Mouse (Mus musculus) lung, adult 2 months (tissue): Measurements from ENCODE around the gene Ccna2. TPM values are rescaled to one million over a fixed set of nuclear protein-coding genes. Genes with fewer than 3 reads are reported as not detected.

Experiments used
- DNase-seq: peaks from one replicate; pipeline ENCODE4 v3.0.0; 2022
- H3K4me1 ChIP-seq: fragments of 200-500 bp; 2 replicates; pipeline ENCODE4 v1.6.1; 2011; ENCODE audit warnings: low read length; ENCODE audit not compliant: control insufficient read depth, insufficient read depth
- H3K4me3 ChIP-seq: fragments of 200-500 bp; replicated peaks from 2 replicates; pipeline ENCODE3; 2011; ENCODE audit warnings: low read depth, mild to moderate bottlenecking, control low read depth, low read length; ENCODE audit errors: extremely low read depth
- CTCF ChIP-seq: fragments of 200-500 bp; IDR thresholded peaks from 2 replicates; pipeline ENCODE4 v1.5.1; 2011; ENCODE audit warnings: mild to moderate bottlenecking, low read length, control low read depth; ENCODE audit not compliant: insufficient read depth
- POLR2A ChIP-seq: fragments of 200-500 bp; IDR thresholded peaks from 2 replicates; pipeline ENCODE4 v1.6.1; 2011; ENCODE audit warnings: low read depth, mild to moderate bottlenecking, control low read depth, low read length, borderline replicate concordance; ENCODE audit errors: extremely low read depth
- WGBS: fragments of 180-500 bp; shearing (Covaris S2); methylation state at CpG from one replicate; pipeline ENCODE4 v1.1.7; 2018; 5-methylcytosine and 5-hydroxymethylcytosine counted together
- polyA plus RNA-seq: library from polyadenylated mRNA; depleted of rRNA; stranded (reverse); fragments of >200 nt; gene quantifications from 2 replicates; pipeline ENCODE4 v1.2.3, GENCODE M21; 2012

Gene Ccna2
- polyA plus RNA-seq, 1 experiment = 4.3 TPM

GRCm38 (mm10) chr3:36569836-36570235, 2.1 kb downstream of the Ccna2 start:
- H3K4me3 ChIP-seq = no peak overlapping the region
- peaks cover 4% of the 10 kb centered on the region; the same call in 1 of the 2 replicates for H3K4me1 ChIP-seq
- TF ChIP-seq POLR2A = no peak
- WGBS = 75% methylated on average over 5 of the region's 5 CpGs
- DNase-seq = no peak

GRCm38 (mm10) chr3:36563666-36564065, 8.3 kb downstream of the Ccna2 start:
- Histone ChIP-seq H3K4me1 (no peaks in the 10 kb centered on the region), H3K4me3 (no peak overlapping the region)
- TF ChIP-seq CTCF (no peak), POLR2A (no peak)
- no peak for DNase-seq
- WGBS = 96% methylated on average over 3 of the region's 3 CpGs

- 78% methylated on average over 4 of the region's 4 CpGs for WGBS
- no peak for DNase-seq
- TF ChIP-seq POLR2A (no peak), CTCF (no peak)
- H3K4me3 ChIP-seq = no peak overlapping the region
- no peaks in the 10 kb centered on the region for H3K4me1 ChIP-seq
Measured at GRCm38 (mm10) chr3:36559606-36560005, 12.3 kb downstream of the Ccna2 start.

- H3K4me3 ChIP-seq = no peak overlapping the region
- 91% methylated on average over 1 of the region's 1 CpGs for WGBS
- DNase-seq = no peak
- peaks cover 3% of the 10 kb centered on the region; the same call in 1 of the 2 replicates for H3K4me1 ChIP-seq
- TF ChIP-seq CTCF (no peak), POLR2A (no peak)
Measured at GRCm38 (mm10) chr3:36557601-36558000, 14.3 kb downstream of the Ccna2 start.

- Histone ChIP-seq H3K4me3 (peak within 1 kb of the TSS; percentile 99), H3K4me1 (peaks cover 6% of the 10 kb centered on the region; the same call in 1 of the 2 replicates)
- DNase-seq = peak; percentile 97
- TF ChIP-seq POLR2A = peak; percentile 49; the same call in 1 of the 2 replicates
- no peak for TF ChIP-seq CTCF
- WGBS = under 1% methylated on average over 39 of the region's 39 CpGs
Measured at GRCm38 (mm10) chr3:36552406-36553047, 19.4 kb downstream of the Ccna2 start, which contains the start of gene Exosc9. Exosc9 (plus strand) TSS chr3:36552606.

GRCm38 (mm10) chr3:36551851-36552384, 20.0 kb downstream of the Ccna2 start:
- DNase-seq = no peak
- peaks cover 6% of the 10 kb centered on the region; the same call in 1 of the 2 replicates for H3K4me1 ChIP-seq
- H3K4me3 ChIP-seq = peak overlapping the region; percentile 99
- 11% methylated on average over 12 of the region's 12 CpGs for WGBS
- no peak for TF ChIP-seq CTCF
- TF ChIP-seq POLR2A = no peak

GRCm38 (mm10) chr3:36551343-36551742, 20.6 kb downstream of the Ccna2 start:
- WGBS = 37% methylated on average over 9 of the region's 9 CpGs
- H3K4me3 ChIP-seq = no peak overlapping the region

GRCm38 (mm10) chr3:36544961-36545360, 27.0 kb downstream of the Ccna2 start:
- 79% methylated on average over 3 of the region's 3 CpGs for WGBS
- no peak for TF ChIP-seq POLR2A
- no peak for TF ChIP-seq CTCF
- H3K4me1 ChIP-seq = no peaks in the 10 kb centered on the region

More at GRCm38 (mm10) chr3:36551343-36551742, 20.6 kb downstream of the Ccna2 start:
- TF ChIP-seq CTCF (no peak), POLR2A (no peak)
- peaks cover 6% of the 10 kb centered on the region; the same call in 1 of the 2 replicates for H3K4me1 ChIP-seq
- DNase-seq = peak; percentile 10

GRCm38 (mm10) chr3:36541399-36541798, 30.6 kb downstream of the Ccna2 start:
- no peak overlapping the region for H3K4me3 ChIP-seq
- no peak for DNase-seq
- 85% methylated on average over 2 of the region's 2 CpGs for WGBS
- TF ChIP-seq CTCF = no peak
- TF ChIP-seq POLR2A = no peak
- no peaks in the 10 kb centered on the region for H3K4me1 ChIP-seq

More at GRCm38 (mm10) chr3:36544961-36545360, 27.0 kb downstream of the Ccna2 start:
- no peak overlapping the region for H3K4me3 ChIP-seq
- no peak for DNase-seq

- Histone ChIP-seq H3K4me3 (no peak overlapping the region), H3K4me1 (no peaks in the 10 kb centered on the region)
- 47% methylated on average over 2 of the region's 2 CpGs for WGBS
- TF ChIP-seq POLR2A (no peak), CTCF (no peak)
- DNase-seq = no peak
Measured at GRCm38 (mm10) chr3:36540756-36541155, 31.2 kb downstream of the Ccna2 start.
